Mouse (Mus musculus) limb, embryonic 15.5 days (tissue): ENCODE results near the gene Spata17. TPM values are rescaled to one million over a fixed set of nuclear protein-coding genes. Genes with fewer than 3 reads are reported as not detected.

ENCODE experiments used
- ATAC-seq: fragments of 200-750 bp; cut with Nextera tagmentation; 2 replicates; pipeline ENCODE4 v1.8.0; 2017; ENCODE audit warnings: low read depth, moderate TSS enrichment; ENCODE audit not compliant: insufficient number of reproducible peaks, low FRiP score, low TSS enrichment
- H3K27ac ChIP-seq: fragments of 300-500 bp; sonication (generic); 2 replicates; pipeline ENCODE4 v1.5.1; 2015; ENCODE audit warnings: moderate library complexity, mild to moderate bottlenecking, inconsistent platforms
- H3K27me3 ChIP-seq: fragments of 300-500 bp; sonication (generic); 2 replicates; pipeline ENCODE4 v1.6.1; 2015; ENCODE audit warnings: inconsistent platforms
- H3K36me3 ChIP-seq: fragments of 300-500 bp; sonication (generic); 2 replicates; pipeline ENCODE4 v1.6.1; 2015; ENCODE audit warnings: inconsistent platforms
- H3K4me1 ChIP-seq: fragments of 300-500 bp; sonication (generic); 2 replicates; pipeline ENCODE4 v1.6.1; 2015; ENCODE audit warnings: inconsistent platforms
- H3K4me2 ChIP-seq: fragments of 300-500 bp; sonication (generic); 2 replicates; pipeline ENCODE4 v1.6.1; 2015; ENCODE audit warnings: mild to moderate bottlenecking, inconsistent platforms
- H3K4me3 ChIP-seq: fragments of 300-500 bp; sonication (generic); 2 replicates; pipeline ENCODE4 v1.5.1; 2015; ENCODE audit warnings: mild to moderate bottlenecking, inconsistent platforms
- H3K9ac ChIP-seq: fragments of 300-500 bp; sonication (generic); 2 replicates; pipeline ENCODE4 v1.6.1; 2015; ENCODE audit warnings: inconsistent platforms
- H3K9me3 ChIP-seq: fragments of 300-500 bp; sonication (generic); 2 replicates; pipeline ENCODE4 v1.6.1; 2016; ENCODE audit warnings: inconsistent platforms
- WGBS: fragments of 180-500 bp; shearing (Covaris S2); methylation state at CpG from one replicate; pipeline ENCODE4 v1.1.7; 2015; 5-methylcytosine and 5-hydroxymethylcytosine counted together
- polyA plus RNA-seq: library from polyadenylated mRNA; unstranded; fragments of >200 nt; fragmentation: Nextera tagmentation; extraction: Ambion mirVana; gene quantifications from 2 replicates; pipeline ENCODE4 v1.2.1, GENCODE M21; 2015

Gene Spata17
- polyA plus RNA-seq, 1 experiment from 2014 or later = 0.23 TPM

DNA sequence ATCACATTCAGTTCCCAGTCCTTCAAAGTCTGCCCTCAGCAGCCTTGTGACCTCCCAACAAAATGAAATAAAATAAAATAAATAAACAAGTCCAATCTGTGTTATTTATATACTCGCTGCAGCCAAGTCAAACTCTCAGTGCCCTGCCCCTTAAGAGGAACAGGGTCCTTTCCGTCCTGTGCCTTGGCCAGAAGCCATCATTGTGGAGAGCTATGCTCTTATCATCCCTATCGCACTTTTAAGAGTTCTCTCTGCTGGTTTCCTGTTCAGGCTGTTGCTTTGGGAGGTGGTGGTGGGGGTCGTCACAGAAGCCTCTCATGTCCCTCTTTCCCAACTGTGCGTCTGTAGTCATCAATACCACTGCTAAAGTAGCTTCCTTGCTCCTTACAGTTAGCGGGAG lies 97.2 kb downstream of the Spata17 start:
- no peaks in the 10 kb centered on the region for H3K4me1 ChIP-seq
- no peaks in the 10 kb centered on the region for H3K36me3 ChIP-seq
- no peak overlapping the region for H3K4me2 ChIP-seq
- no peak overlapping the region for H3K9ac ChIP-seq
- no peak overlapping the region for H3K27ac ChIP-seq
- WGBS = 84% methylated on average over 6 of the region's 6 CpGs
- H3K9me3 ChIP-seq = no peaks in the 10 kb centered on the region
- H3K4me3 ChIP-seq = no peak overlapping the region
- ATAC-seq = no peak
- no peaks in the 10 kb centered on the region for H3K27me3 ChIP-seq

- 61% methylated on average over 9 of the region's 9 CpGs for WGBS
- H3K4me3 ChIP-seq = no peak overlapping the region
- no peak for ATAC-seq
Measured at GRCm38 (mm10) chr1:187113716-187114115, 101.5 kb downstream of the Spata17 start.

GRCm38 (mm10) chr1:187102130-187102529 lies 113.1 kb downstream of the Spata17 start:
- no peak overlapping the region for H3K9ac ChIP-seq
- H3K36me3 ChIP-seq = no peaks in the 10 kb centered on the region
- H3K4me2 ChIP-seq = no peak overlapping the region
- WGBS = 86% methylated on average over 4 of the region's 4 CpGs
- no peak overlapping the region for H3K27ac ChIP-seq
- no peaks in the 10 kb centered on the region for H3K4me1 ChIP-seq
- H3K27me3 ChIP-seq = no peaks in the 10 kb centered on the region
- no peaks in the 10 kb centered on the region for H3K9me3 ChIP-seq
- no peak for ATAC-seq
- no peak overlapping the region for H3K4me3 ChIP-seq

More at GRCm38 (mm10) chr1:187113716-187114115, 101.5 kb downstream of the Spata17 start:
- Histone ChIP-seq H3K9ac (no peak overlapping the region), H3K4me2 (no peak overlapping the region), H3K27me3 (no peaks in the 10 kb centered on the region), H3K9me3 (no peaks in the 10 kb centered on the region), H3K4me1 (no peaks in the 10 kb centered on the region), H3K27ac (no peak overlapping the region), H3K36me3 (no peaks in the 10 kb centered on the region)

- H3K27me3 ChIP-seq = no peaks in the 10 kb centered on the region
- no peak overlapping the region for H3K4me2 ChIP-seq
- no peaks in the 10 kb centered on the region for H3K36me3 ChIP-seq
- H3K27ac ChIP-seq = no peak overlapping the region
- WGBS = 77% methylated on average over 3 of the region's 3 CpGs
- no peaks in the 10 kb centered on the region for H3K9me3 ChIP-seq
- no peak overlapping the region for H3K4me3 ChIP-seq
- ATAC-seq = no peak
- H3K4me1 ChIP-seq = no peaks in the 10 kb centered on the region
- no peak overlapping the region for H3K9ac ChIP-seq
Measured at GRCm38 (mm10) chr1:187101202-187101601, 114.1 kb downstream of the Spata17 start.

- 59% methylated on average over 3 of the region's 3 CpGs for WGBS
- H3K9me3 ChIP-seq = no peaks in the 10 kb centered on the region
Measured at GRCm38 (mm10) chr1:187100624-187101023, 114.6 kb downstream of the Spata17 start.

DNA sequence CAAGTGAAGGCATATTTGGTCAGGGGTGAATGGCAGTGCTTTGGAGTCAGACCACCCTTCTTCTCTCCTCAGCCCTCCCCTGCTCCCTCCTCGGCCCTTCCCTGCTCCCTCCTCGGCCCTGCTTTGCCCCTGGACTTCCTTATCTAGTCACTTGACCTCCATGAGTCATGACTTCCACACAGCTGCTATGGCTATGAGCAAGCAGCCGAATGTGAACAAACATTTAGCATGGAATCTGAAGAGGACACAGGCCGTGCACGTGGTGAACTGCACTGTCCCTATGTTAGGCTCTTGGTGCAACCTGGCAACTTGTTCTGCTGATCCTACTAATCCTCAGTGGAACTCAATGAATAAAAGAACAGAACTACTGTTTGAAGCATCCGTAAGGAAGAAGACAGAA lies 117.0 kb downstream of the Spata17 start:
- no peak for ATAC-seq
- no peaks in the 10 kb centered on the region for H3K27me3 ChIP-seq
- H3K36me3 ChIP-seq = no peaks in the 10 kb centered on the region
- H3K4me3 ChIP-seq = no peak overlapping the region
- no peaks in the 10 kb centered on the region for H3K9me3 ChIP-seq
- H3K27ac ChIP-seq = no peak overlapping the region
- no peak overlapping the region for H3K4me2 ChIP-seq
- WGBS = 85% methylated on average over 6 of the region's 6 CpGs
- H3K4me1 ChIP-seq = no peaks in the 10 kb centered on the region
- no peak overlapping the region for H3K9ac ChIP-seq

More at GRCm38 (mm10) chr1:187100624-187101023, 114.6 kb downstream of the Spata17 start:
- no peak for ATAC-seq
- Histone ChIP-seq H3K9ac (no peak overlapping the region), H3K4me1 (no peaks in the 10 kb centered on the region), H3K4me3 (no peak overlapping the region), H3K4me2 (no peak overlapping the region), H3K27me3 (no peaks in the 10 kb centered on the region), H3K27ac (no peak overlapping the region), H3K36me3 (no peaks in the 10 kb centered on the region)

GRCm38 (mm10) chr1:187092546-187092945 lies 122.7 kb downstream of the Spata17 start:
- H3K9me3 ChIP-seq = no peaks in the 10 kb centered on the region
- WGBS = 86% methylated on average over 14 of the region's 14 CpGs
- no peak overlapping the region for H3K27ac ChIP-seq
- ATAC-seq = no peak
- no peak overlapping the region for H3K9ac ChIP-seq
- no peaks in the 10 kb centered on the region for H3K4me1 ChIP-seq
- no peaks in the 10 kb centered on the region for H3K36me3 ChIP-seq
- no peak overlapping the region for H3K4me2 ChIP-seq
- no peaks in the 10 kb centered on the region for H3K27me3 ChIP-seq
- no peak overlapping the region for H3K4me3 ChIP-seq

DNA sequence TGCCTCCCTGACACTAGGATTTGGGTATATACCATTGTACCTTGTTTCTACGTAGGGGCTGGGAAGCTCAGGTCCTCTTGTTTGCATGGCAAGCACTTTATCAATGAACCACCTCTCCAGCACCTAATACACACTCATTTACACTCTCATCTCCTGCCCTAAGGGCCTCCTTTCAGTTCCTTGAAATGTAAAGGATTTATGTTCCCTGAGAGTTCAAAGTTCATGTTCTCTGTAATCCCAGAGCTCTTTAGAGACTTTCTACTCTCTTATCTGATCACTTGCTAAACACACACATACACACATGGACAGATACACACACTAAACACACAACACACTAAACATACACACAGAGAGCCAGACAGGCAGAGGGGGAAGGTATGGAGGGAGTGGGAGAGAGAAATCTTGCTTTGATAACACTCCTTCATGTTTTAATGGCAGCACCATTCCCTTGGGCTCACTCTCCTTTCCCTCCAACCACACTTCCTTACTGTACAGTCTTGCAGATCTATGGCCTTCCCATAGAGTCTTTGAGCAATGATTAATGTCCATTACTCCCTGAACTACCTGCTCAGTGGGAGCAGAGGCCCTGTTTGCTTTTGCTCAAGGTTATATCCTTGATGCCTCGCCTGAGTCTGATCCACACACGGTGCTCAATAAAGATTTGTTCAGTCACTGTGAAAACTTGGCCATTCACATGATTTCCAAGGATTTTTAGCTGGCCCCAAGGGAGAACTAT lies 126.4 kb downstream of the Spata17 start:
- H3K36me3 ChIP-seq = no peaks in the 10 kb centered on the region
- H3K27ac ChIP-seq = no peak overlapping the region
- no peaks in the 10 kb centered on the region for H3K27me3 ChIP-seq
- no peaks in the 10 kb centered on the region for H3K4me1 ChIP-seq
- no peak overlapping the region for H3K4me2 ChIP-seq
- 75% methylated on average over 3 of the region's 3 CpGs for WGBS
- H3K4me3 ChIP-seq = no peak overlapping the region
- no peak overlapping the region for H3K9ac ChIP-seq
- ATAC-seq = no peak
- H3K9me3 ChIP-seq = no peaks in the 10 kb centered on the region

DNA sequence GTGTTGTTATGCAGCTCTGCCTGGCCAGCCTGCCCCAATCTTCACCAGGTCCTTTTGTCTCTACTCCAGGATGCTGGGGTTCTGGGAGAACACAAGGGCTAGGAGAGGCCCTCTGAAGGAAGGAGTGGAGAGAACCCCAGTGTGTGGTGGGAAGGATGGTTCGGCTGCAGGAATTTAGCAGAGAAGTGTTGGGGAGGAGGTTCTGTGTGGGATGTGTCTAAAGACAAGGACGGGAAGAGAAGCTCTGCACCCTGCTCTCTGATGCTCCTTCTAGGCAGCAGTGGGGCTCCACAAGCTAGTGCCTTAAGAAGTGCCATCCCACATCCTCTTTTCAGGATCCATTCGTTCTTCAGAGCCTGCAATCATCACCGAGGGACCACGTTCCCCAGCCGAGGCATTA lies 129.2 kb downstream of the Spata17 start:
- H3K36me3 ChIP-seq = no peaks in the 10 kb centered on the region

GRCm38 (mm10) chr1:187077352-187077751 lies 137.9 kb downstream of the Spata17 start:
- Histone ChIP-seq H3K4me2 (no peak overlapping the region), H3K4me1 (no peaks in the 10 kb centered on the region), H3K27me3 (no peaks in the 10 kb centered on the region), H3K4me3 (no peak overlapping the region), H3K9ac (no peak overlapping the region), H3K36me3 (no peaks in the 10 kb centered on the region), H3K27ac (no peak overlapping the region), H3K9me3 (no peaks in the 10 kb centered on the region)
- ATAC-seq = no peak
- WGBS = 38% methylated on average over 9 of the region's 9 CpGs

More for the DNA sequence above, 129.2 kb downstream of the Spata17 start:
- no peaks in the 10 kb centered on the region for H3K27me3 ChIP-seq
- no peak overlapping the region for H3K4me3 ChIP-seq
- ATAC-seq = no peak
- H3K4me2 ChIP-seq = no peak overlapping the region
- no peak overlapping the region for H3K9ac ChIP-seq
- WGBS = 60% methylated on average over 6 of the region's 6 CpGs
- no peaks in the 10 kb centered on the region for H3K4me1 ChIP-seq
- no peak overlapping the region for H3K27ac ChIP-seq
- no peaks in the 10 kb centered on the region for H3K9me3 ChIP-seq

- no peak for ATAC-seq
- Histone ChIP-seq H3K9me3 (no peaks in the 10 kb centered on the region), H3K9ac (no peak overlapping the region), H3K27ac (no peak overlapping the region), H3K4me1 (no peaks in the 10 kb centered on the region), H3K4me2 (no peak overlapping the region), H3K27me3 (no peaks in the 10 kb centered on the region), H3K4me3 (no peak overlapping the region), H3K36me3 (no peaks in the 10 kb centered on the region)
- 58% methylated on average over 3 of the region's 3 CpGs for WGBS
Measured at GRCm38 (mm10) chr1:187077043-187077334, 138.3 kb downstream of the Spata17 start.

DNA sequence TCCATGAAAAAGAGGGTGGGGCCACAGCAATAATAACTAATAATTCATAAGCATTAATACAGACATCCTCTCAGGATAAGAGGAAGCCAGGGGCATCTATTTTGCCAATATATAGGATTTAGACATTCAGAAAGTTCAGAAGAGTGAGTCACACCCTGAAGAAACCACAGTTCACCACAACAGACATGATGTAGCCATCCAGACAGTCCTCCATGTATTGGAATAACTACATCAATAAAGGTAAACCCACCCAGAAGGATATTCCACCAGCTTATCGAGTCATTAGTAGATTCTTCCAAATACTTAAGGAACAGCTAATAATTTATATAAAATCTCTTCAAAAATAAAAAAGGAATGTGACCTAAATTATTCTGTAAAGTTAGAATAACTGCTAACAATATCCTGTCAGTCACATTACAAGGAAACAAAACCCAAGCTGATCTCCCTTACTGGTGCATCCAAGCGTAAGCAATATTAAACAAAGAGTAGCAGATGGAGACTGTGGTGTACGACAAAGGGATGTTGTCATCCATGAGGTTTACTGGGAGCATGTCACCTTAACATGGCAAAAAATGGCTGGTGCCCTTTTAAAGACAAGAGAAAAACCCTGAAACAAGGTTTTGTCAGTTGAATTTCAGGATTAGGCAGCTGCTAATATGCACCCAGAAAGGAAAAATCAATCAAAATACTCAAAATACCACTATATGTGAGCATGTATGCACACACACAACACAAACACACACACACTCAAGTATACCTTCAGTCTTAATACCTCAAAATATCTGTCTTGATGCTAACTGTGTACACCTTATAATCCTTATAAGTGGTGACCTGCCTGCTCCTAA lies 138.8 kb downstream of the Spata17 start:
- no peak for ATAC-seq
- 86% methylated on average over 3 of the region's 3 CpGs for WGBS
- Histone ChIP-seq H3K9me3 (no peaks in the 10 kb centered on the region), H3K4me1 (no peaks in the 10 kb centered on the region), H3K4me3 (no peak overlapping the region), H3K27me3 (no peaks in the 10 kb centered on the region), H3K36me3 (no peaks in the 10 kb centered on the region), H3K27ac (no peak overlapping the region), H3K9ac (no peak overlapping the region), H3K4me2 (no peak overlapping the region)
